Mouse (Mus musculus): ENCODE results near the gene Pbx1.

- TF ChIP-seq CTCF (IDR thresholded peaks at IDR 0.05; ENCODE audit: borderline replicate concordance, extremely low read depth, insufficient read depth, insufficient read length) (no peak), POLR2A (IDR thresholded peaks at IDR 0.05; ENCODE audit: borderline replicate concordance, extremely low read depth, insufficient read depth, insufficient read length, poor library complexity, severe bottlenecking) (no peak)
These were observed 90.7 kb downstream of the Pbx1 start for GRCm38 (mm10) chr1:168341368-168341767.

Data from brain, embryonic 14.5 days (tissue).